Mouse (Mus musculus) small intestine, adult 2 months (tissue): ENCODE measurements around the gene Lrp1. TPM values are rescaled to one million over a fixed set of nuclear protein-coding genes. Genes with fewer than 3 reads are reported as not detected.

Experiments used
- H3K27ac ChIP-seq: fragments of 200-500 bp; 2 replicates; pipeline ENCODE4 v1.5.1; 2012; ENCODE audit warnings: low read depth, low read length, control low read depth, inconsistent platforms; ENCODE audit not compliant: insufficient read depth
- H3K27me3 ChIP-seq: fragments of 200-500 bp; 2 replicates; pipeline ENCODE4 v1.6.1; 2012; ENCODE audit warnings: mild to moderate bottlenecking, moderate library complexity, low read length, inconsistent platforms; ENCODE audit not compliant: control insufficient read depth, insufficient read depth
- H3K36me3 ChIP-seq: fragments of 200-500 bp; 2 replicates; pipeline ENCODE4 v1.6.1; 2012; ENCODE audit warnings: mild to moderate bottlenecking, low read length, control low read depth, inconsistent platforms; ENCODE audit not compliant: control insufficient read depth, insufficient read depth
- H3K4me1 ChIP-seq: fragments of 200-500 bp; 2 replicates; pipeline ENCODE4 v1.6.1; 2012; ENCODE audit warnings: low read length, inconsistent platforms, mixed read lengths; ENCODE audit not compliant: control insufficient read depth, insufficient read depth, insufficient read length
- H3K4me3 ChIP-seq: fragments of 200-500 bp; 2 replicates; pipeline ENCODE4 v1.5.1; 2012; ENCODE audit warnings: low read depth, mild to moderate bottlenecking, control low read depth, inconsistent platforms, low read length, moderate library complexity
- CTCF ChIP-seq: fragments of 200-500 bp; IDR thresholded peaks from 2 replicates; pipeline ENCODE4 v1.5.1; 2012; ENCODE audit warnings: low read depth, mild to moderate bottlenecking, control low read depth, inconsistent platforms, low read length, moderate library complexity, mixed read lengths; ENCODE audit not compliant: insufficient replicate concordance, insufficient read length; ENCODE audit errors: extremely low read depth
- POLR2A ChIP-seq: fragments of 200-500 bp; IDR thresholded peaks from 2 replicates; pipeline ENCODE4 v1.6.1; 2012; ENCODE audit warnings: low read depth, mild to moderate bottlenecking, control low read depth, inconsistent platforms, low read length, moderate library complexity
- WGBS: fragments of 180-500 bp; shearing (Covaris S2); methylation state at CpG from one replicate; pipeline ENCODE4 v1.1.7; 2018; 5-methylcytosine and 5-hydroxymethylcytosine counted together
- polyA plus RNA-seq: library from polyadenylated mRNA; depleted of rRNA; stranded (reverse); fragments of >200 nt; gene quantifications from 2 replicates; pipeline ENCODE4 v1.2.3, GENCODE M21; 2012

The Lrp1 gene
- polyA plus RNA-seq, 1 experiment = 200 TPM

GRCm38 (mm10) chr10:127603437-127604371 is 17.2 kb downstream of the Lrp1 start:
- H3K27ac ChIP-seq = peak overlapping the region; percentile 99
- H3K36me3 ChIP-seq = peaks cover 34% of the 10 kb centered on the region
- H3K4me3 ChIP-seq = peak overlapping the region; percentile 2; the same call in 1 of the 2 replicates
- WGBS = 20% methylated on average over 13 of the region's 13 CpGs
- TF ChIP-seq CTCF (no peak), POLR2A (peak; percentile 43; the same call in 1 of the 2 replicates)
- H3K4me1 ChIP-seq = peaks cover 42% of the 10 kb centered on the region
- no peaks in the 10 kb centered on the region for H3K27me3 ChIP-seq

- no peaks in the 10 kb centered on the region for H3K27me3 ChIP-seq
- WGBS = 86% methylated on average over 6 of the region's 6 CpGs
- H3K4me1 ChIP-seq = peaks cover 50% of the 10 kb centered on the region
- peaks cover 24% of the 10 kb centered on the region for H3K36me3 ChIP-seq
- H3K4me3 ChIP-seq = no peak overlapping the region
- peak overlapping the region; percentile 25; the same call in 1 of the 2 replicates for H3K27ac ChIP-seq
- TF ChIP-seq CTCF = no peak
- no peak for TF ChIP-seq POLR2A
Measured at GRCm38 (mm10) chr10:127602194-127602593, 18.8 kb downstream of the Lrp1 start.

DNA sequence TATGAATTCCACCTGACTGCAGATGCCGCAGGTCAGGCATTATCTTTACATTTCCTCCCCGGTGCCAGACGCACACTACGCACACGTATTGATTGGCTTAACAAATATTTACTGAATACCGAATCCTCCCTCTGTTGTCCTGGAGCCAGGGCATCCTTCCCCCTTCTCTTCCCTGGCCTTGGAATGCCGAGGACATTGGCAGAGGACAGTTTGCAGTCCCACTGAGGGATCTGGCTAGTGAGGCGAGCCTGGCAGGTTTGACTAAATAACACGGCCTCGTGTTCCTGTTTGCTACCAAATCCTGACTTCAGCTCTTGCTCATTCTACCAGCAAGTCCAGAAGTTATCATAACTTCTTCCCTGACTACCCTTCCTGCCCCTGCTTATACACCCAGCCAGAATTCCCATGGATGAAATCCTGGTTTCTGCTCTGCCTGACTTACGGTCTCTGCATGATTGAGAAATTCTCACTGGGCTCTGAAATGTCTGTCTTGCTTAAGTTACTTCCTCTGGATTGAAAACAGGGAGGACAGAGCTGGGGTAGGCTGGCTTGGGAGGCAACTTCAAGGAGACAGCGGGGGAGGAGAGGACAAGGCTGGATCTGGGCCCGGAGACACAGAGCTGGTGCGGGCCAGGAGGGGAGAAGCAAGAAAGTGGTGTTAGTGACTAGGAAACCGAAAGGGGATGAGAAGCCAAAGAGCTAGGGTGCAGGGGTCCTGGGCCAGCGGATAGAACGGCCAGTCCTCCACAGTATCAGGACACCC is 21.0 kb downstream of the Lrp1 start:
- Histone ChIP-seq H3K36me3 (peaks cover 16% of the 10 kb centered on the region), H3K27me3 (no peaks in the 10 kb centered on the region), H3K4me3 (no peak overlapping the region), H3K4me1 (peaks cover 54% of the 10 kb centered on the region; the same call in 1 of the 2 replicates), H3K27ac (peak overlapping the region; percentile 68)
- 35% methylated on average over 17 of the region's 17 CpGs for WGBS
- TF ChIP-seq CTCF (no peak), POLR2A (no peak)

- Histone ChIP-seq H3K36me3 (peaks cover 21% of the 10 kb centered on the region), H3K4me1 (peaks cover 47% of the 10 kb centered on the region; the same call in 1 of the 2 replicates), H3K27ac (peak overlapping the region; percentile 68), H3K4me3 (no peak overlapping the region), H3K27me3 (no peaks in the 10 kb centered on the region)
- no peak for TF ChIP-seq CTCF
- no peak for TF ChIP-seq POLR2A
- 80% methylated on average over 11 of the region's 11 CpGs for WGBS
Measured at GRCm38 (mm10) chr10:127599252-127599651, 21.7 kb downstream of the Lrp1 start.

GRCm38 (mm10) chr10:127598607-127599006 is 22.3 kb downstream of the Lrp1 start:
- no peak overlapping the region for H3K27ac ChIP-seq
- H3K4me1 ChIP-seq = peaks cover 44% of the 10 kb centered on the region; the same call in 1 of the 2 replicates
- no peaks in the 10 kb centered on the region for H3K27me3 ChIP-seq
- no peak for TF ChIP-seq POLR2A
- no peak for TF ChIP-seq CTCF
- 73% methylated on average over 8 of the region's 8 CpGs for WGBS
- peaks cover 27% of the 10 kb centered on the region for H3K36me3 ChIP-seq
- no peak overlapping the region for H3K4me3 ChIP-seq

DNA sequence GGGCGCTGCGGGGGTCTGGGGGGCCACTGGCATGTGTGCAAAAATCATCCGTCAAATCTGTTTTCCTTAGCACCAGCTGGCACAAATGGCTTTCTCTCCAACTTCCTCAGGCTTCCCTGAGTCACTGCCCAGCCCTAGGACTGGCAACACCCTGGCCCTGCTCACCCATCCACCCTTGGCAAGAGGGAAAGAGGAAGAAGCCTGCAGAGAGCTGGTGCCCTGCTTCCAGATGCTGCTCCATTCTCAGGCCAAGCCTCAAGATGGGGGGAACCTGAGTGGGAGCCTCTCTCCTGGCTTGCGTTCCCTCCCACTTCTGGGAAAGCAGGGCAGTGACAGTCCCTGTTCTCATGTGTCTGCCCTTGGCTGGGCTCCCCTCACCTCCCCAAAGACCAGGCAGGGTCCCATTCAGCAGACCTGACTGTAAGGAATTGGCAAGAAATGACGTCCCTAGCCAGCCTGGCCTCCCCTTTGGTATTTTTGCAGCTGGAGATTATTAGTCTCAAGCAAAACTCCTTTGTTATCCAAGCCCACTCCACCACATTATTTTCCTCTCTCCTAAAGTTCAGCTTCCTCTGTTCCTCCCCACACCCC is 23.5 kb downstream of the Lrp1 start:
- H3K36me3 ChIP-seq = peaks cover 31% of the 10 kb centered on the region
- peak overlapping the region; percentile 80 for H3K27ac ChIP-seq
- H3K4me3 ChIP-seq = no peak overlapping the region
- no peak for TF ChIP-seq POLR2A
- no peak for TF ChIP-seq CTCF
- 35% methylated on average over 5 of the region's 5 CpGs for WGBS
- H3K4me1 ChIP-seq = peaks cover 50% of the 10 kb centered on the region; the same call in 1 of the 2 replicates
- no peaks in the 10 kb centered on the region for H3K27me3 ChIP-seq

DNA sequence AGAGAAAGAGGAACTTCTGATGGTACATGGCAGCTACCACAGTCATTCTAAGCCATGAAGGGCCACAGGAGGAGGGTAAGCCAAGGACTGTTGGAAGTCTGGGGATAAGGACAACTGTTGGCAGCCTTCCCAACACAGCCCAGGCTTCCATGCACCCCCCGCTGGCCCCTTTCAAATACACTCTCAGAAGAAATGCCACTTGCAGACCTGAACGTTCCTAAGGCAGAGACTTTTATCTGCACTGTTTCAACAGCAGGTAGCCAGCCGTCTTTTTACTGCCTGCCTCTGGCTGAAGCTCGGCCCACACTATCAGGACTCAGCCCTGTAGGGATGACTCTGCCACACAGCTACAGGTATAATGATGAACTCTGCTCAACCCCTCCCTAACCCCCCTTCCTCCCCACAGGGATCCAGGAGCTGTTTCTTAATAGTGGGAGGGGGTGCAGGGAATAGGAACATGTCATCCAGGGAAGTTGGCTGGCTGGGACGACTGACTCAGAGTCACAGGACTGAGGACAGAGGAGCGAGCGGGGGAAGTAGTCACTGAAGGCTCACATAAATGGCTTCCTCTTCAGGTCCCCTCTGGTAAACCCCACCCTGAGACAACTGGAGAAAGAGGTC is 24.5 kb downstream of the Lrp1 start:
- WGBS = 30% methylated on average over 7 of the region's 7 CpGs
- peak overlapping the region; percentile 80 for H3K27ac ChIP-seq
- peaks cover 32% of the 10 kb centered on the region for H3K36me3 ChIP-seq
- no peak overlapping the region for H3K4me3 ChIP-seq
- H3K4me1 ChIP-seq = peaks cover 55% of the 10 kb centered on the region; the same call in 1 of the 2 replicates
- no peaks in the 10 kb centered on the region for H3K27me3 ChIP-seq
- no peak for TF ChIP-seq POLR2A
- no peak for TF ChIP-seq CTCF
